ENCODE assay signal across 11 mouse cellular contexts in genomic region chr19:40434042-40434869, GRCm38 (mm10).
A peak's percentile ranks its signal among the peaks of the same experiment; 100 is the strongest.
DNase-seq lines count a peak whose midpoint lies in the region; ATAC-seq and TF ChIP-seq lines count a peak whose summit lies in the region.
"Had no signal": no experiment of that assay in that cellular context is flagged by ENCODE, and none has a peak within 500 bp of the region (broad histone marks: within the 10 kb centered on the region; RNA-seq: fewer than 3 reads in every experiment).

No protein-coding gene starts in this region.

- peaks cover 54 to 98% of the 10 kb centered on the region in 2 experiments for H3K4me1 ChIP-seq in heart, embryonic 14.5 days (ENCODE audit: control insufficient read depth in 2 of 2, insufficient read depth in 2 of 2, low read length in 2 of 2)
- H3K4me1 ChIP-seq in midbrain, embryonic 13.5 days (replicated peaks), result peaks cover 19% of the 10 kb centered on the region

- intact Hi-C loops in gastrocnemius, adult 2 months (cut with DNase I), result loop anchor here (5.0 kb wide), 1 partner anchor 42 kb away; no protein-coding TSS in a partner anchor

- TF ChIP-seq CTCF in gastrocnemius, adult 2 months (IDR thresholded peaks at IDR 0.05), result no peak

- peak overlapping the region; percentile 87 for H3K27ac ChIP-seq in gastrocnemius, adult 2 months
- H3K27ac ChIP-seq in heart, embryonic 14.5 days (replicated peaks in 1 of 2; ENCODE audit: control insufficient read depth in 1 of 2, insufficient read depth in 1 of 2, low read depth in 2 of 2, low read length in 2 of 2), result peak overlapping the region; percentile 52 to 89
- H3K27ac ChIP-seq in midbrain, embryonic 13.5 days, result peak overlapping the region; percentile 75
- H3K27ac ChIP-seq: liver, embryonic 14.5 days had no signal

- no peak overlapping the region for H3K4me3 ChIP-seq in gastrocnemius, adult 2 months
- no peak overlapping the region for H3K4me3 ChIP-seq in heart, embryonic 14.5 days (ENCODE audit: control insufficient read depth in 1 of 2, insufficient read depth in 1 of 2, low read depth in 1 of 2, low read length in 2 of 2)
- no peak overlapping the region for H3K4me3 ChIP-seq in midbrain, embryonic 13.5 days (replicated peaks)

- no peak overlapping the region for H3K4me2 ChIP-seq in heart, embryonic 14.5 days (ENCODE audit: low read length)
- 0 out of 2 replicates have a peak overlapping the region, but pooled peaks have one; percentile 0 for H3K4me2 ChIP-seq in midbrain, embryonic 13.5 days (replicated peaks)

- H3K36me3 ChIP-seq in heart, embryonic 14.5 days (ENCODE audit: control insufficient read depth, insufficient read depth, low read length), result no peaks in the 10 kb centered on the region
- H3K36me3 ChIP-seq in midbrain, embryonic 13.5 days, result peaks cover 4% of the 10 kb centered on the region; the same call in 1 of the 2 replicates

- peak; percentile 22 for DNase-seq in gastrocnemius, adult 2 months
- DNase-seq in gastrocnemius, postnatal 10 days, result no peak
- peak; percentile 56 for DNase-seq in Muller cell, postnatal 12 days (ENCODE audit: inconsistent ontology term)
- no peak for DNase-seq in thymus, adult 18-20 months
- no peak for DNase-seq in kidney, adult 18-20 months
- DNase-seq in adrenal gland, adult (ENCODE audit: inconsistent age in 2 of 2, low spot score in 1 of 2), result no peak
- DNase-seq: adrenal gland, adult 8-10 months; kidney, adult 11 months had no signal

- ATAC-seq in heart, embryonic 14.5 days (ENCODE audit: insufficient number of reproducible peaks, insufficient read depth, low FRiP score, low read depth), result no peak
- peak; percentile 93 for ATAC-seq in midbrain, embryonic 13.5 days

- no peaks in the 10 kb centered on the region for H3K27me3 ChIP-seq in heart, embryonic 14.5 days (ENCODE audit: control insufficient read depth, insufficient read depth, low read length)
- H3K27me3 ChIP-seq in midbrain, embryonic 13.5 days, result no peaks in the 10 kb centered on the region

- H3K9me3 ChIP-seq in heart, embryonic 14.5 days (ENCODE audit: control insufficient read depth, low read length), result no peaks in the 10 kb centered on the region
- H3K9me3 ChIP-seq in midbrain, embryonic 13.5 days, result no peaks in the 10 kb centered on the region

- H3K9ac ChIP-seq in heart, embryonic 14.5 days (ENCODE audit: low read length), result peak overlapping the region; percentile 31; the same call in 1 of the 2 replicates
- H3K9ac ChIP-seq in midbrain, embryonic 13.5 days (replicated peaks), result no peak overlapping the region
- H3K9ac ChIP-seq: liver, embryonic 14.5 days had no signal

- 85% methylated on average over 10 of the region's 10 CpGs for WGBS in heart, embryonic 14.5 days
- WGBS in midbrain, embryonic 13.5 days, result 50% methylated on average over 10 of the region's 10 CpGs

Comparison
In these comparisons a context has a peak if more than half of its experiments do, and no peak if none do; other contexts are left out.
1. DNase-seq: peak in gastrocnemius, adult 2 months (single experiment) and Muller cell, postnatal 12 days (single experiment); none in gastrocnemius, postnatal 10 days (single experiment), thymus, adult 18-20 months (0 of 2), kidney, adult 18-20 months (single experiment) and adrenal gland, adult (0 of 2).
2. Peak in every context shown above with its lines, with median percentiles within 50 percentile points of each other: H3K27ac ChIP-seq.